Comparison of ENCODE assay signal across 20 mouse cellular contexts in the genomic region with DNA sequence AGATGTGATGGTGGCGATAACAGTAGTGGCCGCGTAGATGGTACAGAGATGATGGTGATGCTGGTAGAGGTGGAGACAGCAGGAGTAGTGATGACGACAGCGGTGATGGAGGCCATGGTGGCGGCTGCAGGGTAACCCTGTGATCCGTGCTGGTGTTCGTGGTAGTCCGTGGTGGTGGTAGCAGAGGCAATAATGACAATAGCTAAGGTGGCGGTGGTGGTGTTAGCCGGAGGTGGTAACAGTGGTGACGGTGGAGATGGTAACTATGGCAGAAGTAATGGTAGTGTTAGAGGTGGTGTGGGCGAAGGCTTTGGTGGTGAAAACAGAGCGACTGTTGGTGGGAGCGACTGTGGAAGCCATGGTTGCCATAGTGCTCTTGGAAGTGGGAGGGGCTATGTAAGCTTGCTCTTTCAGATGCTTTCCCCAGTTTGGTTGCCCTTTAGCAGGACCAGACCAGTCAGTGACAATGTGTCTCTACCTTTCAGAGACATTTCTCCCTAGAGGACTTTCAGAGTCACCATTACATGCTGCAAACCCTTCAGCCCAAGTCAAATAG.
"Had no signal": no experiment of that assay in that cellular context is flagged by ENCODE, and none has a peak within 500 bp of the region (broad histone marks: within the 10 kb centered on the region; RNA-seq: fewer than 3 reads in every experiment).

No protein-coding gene starts in this region.

- H3K27me3 ChIP-seq: midbrain, embryonic 12.5 days; neural tube, embryonic 13.5 days had no signal

- DNase-seq: kidney, adult 11 months; kidney, adult 9 months; kidney, postnatal 14 days; kidney, postnatal 4 days; left cerebral cortex, postnatal 4 days; liver, postnatal 0 days; lung, embryonic 14.5 days; thymus, adult 18-20 months; thymus, postnatal 36 days had no signal

- H3K27ac ChIP-seq: limb, embryonic 12.5 days; limb, embryonic 15.5 days; liver, embryonic 14.5 days; macrophage; midbrain, embryonic 12.5 days; neural tube, embryonic 13.5 days; stomach, postnatal 0 days had no signal

- ATAC-seq: liver, postnatal 0 days; lung, postnatal 0 days; midbrain, embryonic 16.5 days had no signal

- H3K9me3 ChIP-seq: limb, embryonic 12.5 days; limb, embryonic 15.5 days; neural tube, embryonic 13.5 days had no signal

- H3K4me3 ChIP-seq: limb, embryonic 12.5 days; limb, embryonic 15.5 days; midbrain, embryonic 12.5 days; myocyte; neural tube, embryonic 13.5 days had no signal

- H3K4me2 ChIP-seq: limb, embryonic 12.5 days; limb, embryonic 15.5 days; liver, embryonic 11.5 days; lung, embryonic 14.5 days; midbrain, embryonic 12.5 days; neural tube, embryonic 13.5 days had no signal

- H3K9ac ChIP-seq: limb, embryonic 12.5 days; limb, embryonic 15.5 days; liver, embryonic 14.5 days; liver, postnatal 0 days; lung, embryonic 14.5 days; midbrain, embryonic 12.5 days; neural tube, embryonic 13.5 days had no signal

- H3K36me3 ChIP-seq: limb, embryonic 12.5 days; limb, embryonic 15.5 days; midbrain, embryonic 12.5 days; neural tube, embryonic 13.5 days had no signal
